Mouse (Mus musculus): ENCODE data around the gene Prdm1. TPM values are rescaled to one million over a fixed set of nuclear protein-coding genes. Genes with fewer than 3 reads are reported as not detected.
A peak's percentile ranks its signal among the peaks of the same experiment; 100 is the strongest.

Prdm1 gene
- total and polyA plus RNA-seq, 3 experiments: 4.7 to 13.6 (median 8.0) TPM

DNA sequence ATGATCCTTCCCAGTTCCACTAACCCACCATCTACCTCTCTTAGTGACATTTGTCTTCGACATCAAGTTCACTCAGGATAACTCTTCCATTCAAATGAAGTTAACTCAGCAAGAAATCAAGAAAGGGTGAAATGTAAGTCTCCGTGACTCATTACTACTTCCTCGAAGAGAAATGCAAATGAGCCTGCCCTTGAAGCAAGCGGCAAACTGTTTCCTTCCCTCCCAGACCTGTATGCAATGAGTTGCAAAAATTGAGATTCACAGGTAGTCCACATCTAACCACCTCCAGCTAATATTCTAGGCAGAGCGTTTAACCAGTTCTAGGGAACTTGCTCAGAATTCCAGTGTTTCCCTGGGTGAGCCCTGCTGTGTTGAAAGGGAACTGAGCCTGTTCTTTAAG, 78.6 kb downstream of the Prdm1 start:
- H3K9me3 ChIP-seq (replicated peaks; ENCODE audit: low read length): no peaks in the 10 kb centered on the region
- in situ Hi-C loops (cut with MboI; ENCODE audit: low pct_ligation_motif_present, low pct_unique_long_range_greater_than_20kb, low sequenced_read_pairs) (loop anchor here (5.0 to 10.0 kb wide), 6 partner anchors 72 to 595 kb away; no protein-coding TSS in a partner anchor), dilution Hi-C loops (cut with MboI; ENCODE audit: extremely low pct_ligation_motif_present, extremely low pct_unique_long_range_greater_than_20kb, low sequenced_read_pairs) (no loop called here)
- DNase-seq (ENCODE audit: extremely low read depth): peak; percentile 82
- peak overlapping the region in 2 of 3 experiments; percentile 15 to 22 for H3K4me3 ChIP-seq (replicated peaks in 1 of 3; ENCODE audit: low read depth in 2 of 3, low read length in 2 of 3, poor library complexity in 1 of 3)
- H3K4me2 ChIP-seq (ENCODE audit: insufficient read depth, low read depth, poor library complexity, severe bottlenecking): peak overlapping the region; percentile 91
- peaks cover 0 to 24% of the 10 kb centered on the region in 2 experiments for H3K36me3 ChIP-seq (replicated peaks in 1 of 2; ENCODE audit: control insufficient read depth in 1 of 2, insufficient read depth in 1 of 2, low read length in 1 of 2)
- peaks cover 49% of the 10 kb centered on the region for H3K79me2 ChIP-seq (replicated peaks; ENCODE audit: control insufficient read depth, extremely low read depth, insufficient read depth, poor library complexity, severe bottlenecking)
- H3K27ac ChIP-seq (ENCODE audit: insufficient read depth, low read depth): peak overlapping the region; percentile 99
- peaks cover 6 to 94% of the 10 kb centered on the region in 2 experiments for H3K4me1 ChIP-seq (ENCODE audit: control insufficient read depth in 1 of 2, insufficient read depth in 2 of 2)
- peak overlapping the region; percentile 92 for H3K9ac ChIP-seq (ENCODE audit: insufficient read depth, low read depth)
- no peaks in the 10 kb centered on the region for H3K27me3 ChIP-seq (replicated peaks)
- TF ChIP-seq BHLHE40 (IDR thresholded peaks at IDR 0.05; ENCODE audit: low read depth, low read length) (peak; percentile 40; the same call in 1 of the 2 replicates), ZMIZ1 (IDR thresholded peaks at IDR 0.05; ENCODE audit: low read depth, low read length) (no peak), MEF2A (IDR thresholded peaks at IDR 0.05; ENCODE audit: borderline replicate concordance, low read depth, low read length) (no peak), TBP (conservative IDR thresholded peaks at IDR 0.05; ENCODE audit: low read depth, low read length) (peak; percentile 71), USF2 (conservative IDR thresholded peaks at IDR 0.05; ENCODE audit: low read depth, low read length) (no peak), ELF1 (IDR thresholded peaks at IDR 0.05; ENCODE audit: low read depth, low read length) (peak; percentile 32; the same call in 1 of the 2 replicates), EP300 (IDR thresholded peaks at IDR 0.05; ENCODE audit: low read length) (peak; percentile 74), ETS1 (conservative IDR thresholded peaks at IDR 0.05; ENCODE audit: low read depth, low read length) (peak; percentile 81), GABPA (IDR thresholded peaks at IDR 0.05; ENCODE audit: insufficient replicate concordance, low read depth, low read length) (no peak), CTCF (conservative IDR thresholded peaks at IDR 0.05 in 1 of 2, IDR thresholded peaks at IDR 0.05 in 1 of 2; ENCODE audit: low read depth in 2 of 2, low read length in 2 of 2) (no peak)

DNA sequence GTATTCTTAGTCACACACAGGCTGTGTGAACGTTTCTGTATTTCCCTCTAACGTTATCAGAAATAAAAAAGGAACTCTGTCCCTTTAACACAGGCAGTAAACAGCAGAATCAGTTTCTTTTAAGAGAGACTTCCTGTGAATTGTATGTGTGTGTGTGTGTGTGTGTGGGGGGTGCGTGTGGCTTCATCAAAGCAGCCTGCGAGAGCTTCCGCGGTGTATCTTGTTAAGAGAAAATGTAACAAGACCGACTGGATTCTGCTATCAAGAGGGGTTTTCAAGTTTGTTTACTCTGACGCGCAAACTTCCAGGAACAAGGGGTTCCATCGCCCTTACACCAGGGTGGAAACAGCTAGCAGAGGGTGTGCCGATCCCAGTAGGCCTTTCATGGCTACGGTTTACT, 80.1 kb downstream of the Prdm1 start:
- TF ChIP-seq JUND (conservative IDR thresholded peaks at IDR 0.05; ENCODE audit: low read depth, low read length) (no peak), CTCF (conservative IDR thresholded peaks at IDR 0.05 in 1 of 2, IDR thresholded peaks at IDR 0.05 in 1 of 2; ENCODE audit: low read depth in 2 of 2, low read length in 2 of 2) (no peak), ELF1 (IDR thresholded peaks at IDR 0.05; ENCODE audit: low read depth, low read length) (0 out of 2 replicates have a peak, but pooled peaks have one; percentile 27), JUN (IDR thresholded peaks at IDR 0.05; ENCODE audit: insufficient read depth, low read depth, low read length) (no peak), ZNF384 (IDR thresholded peaks at IDR 0.05; ENCODE audit: low read depth, low read length) (no peak), MAX (IDR thresholded peaks at IDR 0.05; ENCODE audit: low read length) (no peak), POLR2A (IDR thresholded peaks at IDR 0.05; ENCODE audit: low read depth, low read length) (peak; percentile 46; the same call in 1 of the 2 replicates)
- H3K9me3 ChIP-seq (replicated peaks; ENCODE audit: low read length): no peaks in the 10 kb centered on the region
- H3K4me1 ChIP-seq (ENCODE audit: control insufficient read depth in 1 of 2, insufficient read depth in 2 of 2): peaks cover 12 to 95% of the 10 kb centered on the region in 2 experiments
- H3K27ac ChIP-seq (ENCODE audit: insufficient read depth, low read depth): peak overlapping the region; percentile 96
- peaks cover under 1 to 29% of the 10 kb centered on the region in 2 experiments for H3K36me3 ChIP-seq (replicated peaks in 1 of 2; ENCODE audit: control insufficient read depth in 1 of 2, insufficient read depth in 1 of 2, low read length in 1 of 2)
- H3K9ac ChIP-seq (ENCODE audit: insufficient read depth, low read depth): peak overlapping the region; percentile 92
- H3K4me2 ChIP-seq (ENCODE audit: insufficient read depth, low read depth, poor library complexity, severe bottlenecking): peak overlapping the region; percentile 44
- no peaks in the 10 kb centered on the region for H3K27me3 ChIP-seq (replicated peaks)
- dilution Hi-C loops (cut with MboI; ENCODE audit: extremely low pct_ligation_motif_present, extremely low pct_unique_long_range_greater_than_20kb, low sequenced_read_pairs) (no loop called here), in situ Hi-C loops (cut with MboI; ENCODE audit: low pct_ligation_motif_present, low pct_unique_long_range_greater_than_20kb, low sequenced_read_pairs) (loop anchor here (5.0 kb wide), 2 partner anchors 71 to 111 kb away; no protein-coding TSS in a partner anchor)
- H3K79me2 ChIP-seq (replicated peaks; ENCODE audit: control insufficient read depth, extremely low read depth, insufficient read depth, poor library complexity, severe bottlenecking): peaks cover 50% of the 10 kb centered on the region
- peak overlapping the region in 2 of 3 experiments; percentile 7 to 50 for H3K4me3 ChIP-seq (replicated peaks in 1 of 3; ENCODE audit: low read depth in 2 of 3, low read length in 2 of 3, poor library complexity in 1 of 3)
- no peak for DNase-seq (ENCODE audit: extremely low read depth)
